Mouse (Mus musculus): ENCODE results near the gene Pkdcc. TPM values are rescaled to one million over a fixed set of nuclear protein-coding genes. Genes with fewer than 3 reads are reported as not detected.

The Pkdcc gene
- total RNA-seq, 4 experiments from 2014 or later, result 46.4 to 59.2 (median 52.7) TPM

GRCm38 (mm10) chr17:83245460-83245859, 30.4 kb downstream of the Pkdcc start:
- DNase-seq (ENCODE audit: low spot score), result no peak

GRCm38 (mm10) chr17:83246090-83246489, 31.0 kb downstream of the Pkdcc start:
- DNase-seq (ENCODE audit: low spot score), result no peak

GRCm38 (mm10) chr17:83247176-83247575, 32.1 kb downstream of the Pkdcc start:
- DNase-seq (ENCODE audit: low spot score), result no peak

GRCm38 (mm10) chr17:83248467-83248866, 33.4 kb downstream of the Pkdcc start:
- no peak for DNase-seq (ENCODE audit: low spot score)

GRCm38 (mm10) chr17:83250903-83251526, 35.9 kb downstream of the Pkdcc start:
- no peak for DNase-seq (ENCODE audit: low spot score)

- DNase-seq (ENCODE audit: low spot score), result peak; percentile 57
Measured at GRCm38 (mm10) chr17:83253051-83253649, 38.1 kb downstream of the Pkdcc start.

- peak; percentile 80 for DNase-seq (ENCODE audit: low spot score)
Measured at GRCm38 (mm10) chr17:83267202-83268128, 52.4 kb downstream of the Pkdcc start.

GRCm38 (mm10) chr17:83271509-83271908, 56.4 kb downstream of the Pkdcc start:
- DNase-seq (ENCODE audit: low spot score), result peak; percentile 78

GRCm38 (mm10) chr17:83272641-83273040, 57.5 kb downstream of the Pkdcc start:
- no peak for DNase-seq (ENCODE audit: low spot score)

- no peak for DNase-seq (ENCODE audit: low spot score)
Measured at GRCm38 (mm10) chr17:83273636-83274035, 58.5 kb downstream of the Pkdcc start.

GRCm38 (mm10) chr17:83274101-83274500, 59.0 kb downstream of the Pkdcc start:
- no peak for DNase-seq (ENCODE audit: low spot score)

Other genes with a start within 250 kb of the Pkdcc start
- 1 to 10 TPM; 3.3 to 5.0 (median 4.0) TPM for gene Eml4, start 135.6 kb downstream of the Pkdcc start, total RNA-seq (2022)